Comparison of ENCODE assay signal across 8 mouse cellular contexts in the genomic region with DNA sequence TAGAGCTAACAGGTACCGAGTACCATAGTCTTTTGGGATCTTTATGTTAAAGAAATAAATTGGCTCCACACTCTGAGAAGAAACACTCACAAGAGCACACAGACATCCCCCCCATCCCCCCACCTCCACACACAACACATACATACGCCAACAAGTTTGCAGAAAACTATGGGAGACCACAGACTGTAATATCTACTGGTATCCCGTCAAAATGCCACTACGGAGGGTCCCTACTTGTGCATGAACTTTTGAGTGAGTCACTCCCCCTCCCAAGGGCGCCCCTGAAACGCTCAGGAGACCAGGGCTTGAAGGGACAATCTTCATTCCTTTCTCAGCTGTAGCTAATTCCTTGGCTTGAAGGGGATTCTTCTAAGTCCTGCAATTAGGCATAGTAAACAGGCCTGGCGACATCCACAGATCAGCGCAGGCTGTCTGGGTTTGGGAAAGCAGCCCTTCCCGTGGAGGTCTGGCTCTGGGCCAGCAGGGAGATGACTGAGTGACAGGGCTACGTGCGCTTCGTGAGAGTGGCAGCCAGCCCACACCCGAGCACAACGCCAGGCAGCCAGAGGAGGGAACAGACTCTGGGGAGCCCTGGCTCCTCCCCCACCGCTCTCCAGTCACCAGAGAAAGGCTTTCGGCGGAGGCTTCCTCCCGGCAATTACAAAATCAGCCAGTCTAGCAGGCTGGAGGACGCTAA. TPM values are rescaled to one million over a fixed set of nuclear protein-coding genes. Genes with fewer than 3 reads are reported as not detected.
A peak's percentile ranks its signal among the peaks of the same experiment; 100 is the strongest.
DNase-seq lines count a peak whose midpoint lies in the region; ATAC-seq and TF ChIP-seq lines count a peak whose summit lies in the region.

No protein-coding gene starts in this region.

- no peaks in the 10 kb centered on the region for H3K27me3 ChIP-seq in forebrain, embryonic 15.5 days
- H3K27me3 ChIP-seq in liver, embryonic 16.5 days (ENCODE audit: control insufficient read depth, insufficient read depth, low read depth, low read length), result peaks cover 3% of the 10 kb centered on the region; the same call in 1 of the 2 replicates
- 0 out of 2 replicates have a peak, but pooled peaks cover 5% of the 10 kb centered on the region for H3K27me3 ChIP-seq in neural tube, embryonic 13.5 days
- H3K27me3 ChIP-seq in thymus, adult 2 months (ENCODE audit: control insufficient read depth, insufficient read depth, low read length), result no peaks in the 10 kb centered on the region

- H3K4me2 ChIP-seq in forebrain, embryonic 15.5 days (replicated peaks), result peak overlapping the region; percentile 37
- peak overlapping the region; percentile 54 for H3K4me2 ChIP-seq in liver, embryonic 16.5 days (ENCODE audit: low read depth, low read length)
- peak overlapping the region; percentile 61 for H3K4me2 ChIP-seq in neural tube, embryonic 13.5 days

- peak overlapping the region; percentile 13; the same call in 1 of the 2 replicates for H3K9ac ChIP-seq in forebrain, embryonic 15.5 days (replicated peaks)
- H3K9ac ChIP-seq in liver, embryonic 16.5 days (ENCODE audit: low read depth, low read length), result peak overlapping the region; percentile 62
- peak overlapping the region; percentile 50 for H3K9ac ChIP-seq in neural tube, embryonic 13.5 days

- intact Hi-C loops in heart, postnatal 14 days (cut with DNase I), result no loop called here

- 1% methylated on average over 19 of the region's 19 CpGs for WGBS in forebrain, embryonic 15.5 days
- 2% methylated on average over 19 of the region's 19 CpGs for WGBS in liver, embryonic 16.5 days (ENCODE audit: insufficient replicate concordance)
- 6% methylated on average over 19 of the region's 19 CpGs for WGBS in neural tube, embryonic 13.5 days
- WGBS in thymus, adult 2 months, result 4% methylated on average over 19 of the region's 19 CpGs

- peak; percentile 98 for ATAC-seq in forebrain, embryonic 15.5 days (replicated peaks)
- ATAC-seq in liver, embryonic 16.5 days (ENCODE audit: low read depth), result peak; percentile 97
- peak; percentile 95 for ATAC-seq in neural tube, embryonic 13.5 days (ENCODE audit: low read depth)

- H3K4me1 ChIP-seq in forebrain, embryonic 15.5 days, result peaks cover 53% of the 10 kb centered on the region
- peaks cover 36% of the 10 kb centered on the region for H3K4me1 ChIP-seq in liver, embryonic 16.5 days (ENCODE audit: control insufficient read depth, low read depth, low read length)
- H3K4me1 ChIP-seq in neural tube, embryonic 13.5 days (replicated peaks), result peaks cover 49% of the 10 kb centered on the region
- peaks cover 57% of the 10 kb centered on the region for H3K4me1 ChIP-seq in thymus, adult 2 months (replicated peaks; ENCODE audit: control insufficient read depth, insufficient read depth, low read length)

- H3K4me3 ChIP-seq in forebrain, embryonic 15.5 days, result peak overlapping the region; percentile 10
- H3K4me3 ChIP-seq in liver, embryonic 16.5 days (ENCODE audit: low read depth, low read length), result peak overlapping the region; percentile 33
- H3K4me3 ChIP-seq in neural tube, embryonic 13.5 days, result peak overlapping the region; percentile 30
- peak overlapping the region; percentile 39 for H3K4me3 ChIP-seq in thymus, adult 2 months (ENCODE audit: control insufficient read depth, insufficient read depth, low read length)

- peak overlapping the region; percentile 77 for H3K27ac ChIP-seq in forebrain, embryonic 15.5 days (replicated peaks)
- H3K27ac ChIP-seq in liver, embryonic 16.5 days (ENCODE audit: low read length), result peak overlapping the region; percentile 75
- peak overlapping the region; percentile 61 for H3K27ac ChIP-seq in neural tube, embryonic 13.5 days (replicated peaks)
- peak overlapping the region; percentile 14; the same call in 1 of the 2 replicates for H3K27ac ChIP-seq in thymus, adult 2 months (ENCODE audit: control insufficient read depth, insufficient read depth, low read length)

- H3K36me3 ChIP-seq in forebrain, embryonic 15.5 days, result no peaks in the 10 kb centered on the region
- H3K36me3 ChIP-seq in liver, embryonic 16.5 days (ENCODE audit: control insufficient read depth, insufficient read depth), result no peaks in the 10 kb centered on the region
- H3K36me3 ChIP-seq in neural tube, embryonic 13.5 days, result no peaks in the 10 kb centered on the region
- no peaks in the 10 kb centered on the region for H3K36me3 ChIP-seq in thymus, adult 2 months (ENCODE audit: control insufficient read depth, insufficient read depth, low read length)

- no peak for TF ChIP-seq CTCF in thymus, adult 2 months (IDR thresholded peaks at IDR 0.05; ENCODE audit: borderline replicate concordance, control insufficient read depth, extremely low read depth, insufficient read depth, low read length, poor library complexity)

- H3K9me3 ChIP-seq in forebrain, embryonic 15.5 days, result no peaks in the 10 kb centered on the region
- no peaks in the 10 kb centered on the region for H3K9me3 ChIP-seq in liver, embryonic 16.5 days (replicated peaks; ENCODE audit: control insufficient read depth, low read length)
- H3K9me3 ChIP-seq in neural tube, embryonic 13.5 days, result no peaks in the 10 kb centered on the region

- TF ChIP-seq POLR2A in thymus, adult 2 months (IDR thresholded peaks at IDR 0.05; ENCODE audit: control insufficient read depth, extremely low read depth, insufficient read depth, low read length, poor library complexity), result no peak

- peak; percentile 72 for DNase-seq in ES-CJ7 (ENCODE audit: low read depth, low spot score)
- peak; percentile 18 for DNase-seq in cerebellum, adult 11 months
- DNase-seq in heart, postnatal 14 days, result peak; percentile 95 to 97
- DNase-seq in kidney, postnatal 4 days, result peak; percentile 90 to 93
- DNase-seq in thymus, adult 2 months, result peak; percentile 73

RNA-seq across cellular contexts. Expression of gene Egln3, which starts 11.9 kb away (rescaled TPM):
- 7.1 and 7.7 TPM in 2 replicates for polyA plus RNA-seq in forebrain, embryonic 15.5 days (2015; fragmentation: Nextera tagmentation; extraction: Ambion mirVana)
- 10 to 100 TPM; 65.7 to 75.7 TPM for total RNA-seq in heart, postnatal 14 days (2021)
- polyA plus RNA-seq in liver, embryonic 16.5 days (2015; fragmentation: Nextera tagmentation; extraction: Ambion mirVana), result 3.7 and 5.0 TPM in 2 replicates
- 5.8 and 6.1 TPM in 2 replicates for polyA plus RNA-seq in neural tube, embryonic 13.5 days (2015; fragmentation: Nextera tagmentation; extraction: Ambion mirVana)
- 22.2 and 26.1 TPM in 2 replicates for polyA plus RNA-seq in thymus, adult 2 months (2012; rRNA removed)

Comparison
In these comparisons a context has a peak if more than half of its experiments do, and no peak if none do; other contexts are left out.
1. Peak in every context shown above with its lines: DNase-seq, ATAC-seq, H3K4me3 ChIP-seq and H3K27ac ChIP-seq.
2. DNase-seq: peak in every context shown above with its lines; median percentile 96 in heart, postnatal 14 days; 92 in kidney, postnatal 4 days; 73 in thymus, adult 2 months; 72 in ES-CJ7; 18 in cerebellum, adult 11 months.
3. H3K27ac ChIP-seq: peak in every context shown above with its lines; median percentile 77 in forebrain, embryonic 15.5 days; 75 in liver, embryonic 16.5 days; 61 in neural tube, embryonic 13.5 days; 14 in thymus, adult 2 months.